Mouse (Mus musculus) midbrain, postnatal 0 days (tissue): ENCODE measurements around the gene Gcnt2. TPM values are rescaled to one million over a fixed set of nuclear protein-coding genes. Genes with fewer than 3 reads are reported as not detected.

Experiments
- ATAC-seq: fragments of 200-750 bp; cut with Nextera tagmentation; 2 replicates; pipeline ENCODE4 v1.8.0; 2017; ENCODE audit warnings: moderate number of reproducible peaks, mild to moderate bottlenecking, moderate TSS enrichment, moderate library complexity; ENCODE audit not compliant: low FRiP score
- DNase-seq: peaks from one replicate; pipeline ENCODE4 v3.0.0-alpha.2; 2015; ENCODE audit warnings: low spot score
- H3K27ac ChIP-seq: fragments of 300-500 bp; sonication (generic); 2 replicates; pipeline ENCODE4 v1.5.1; 2014; ENCODE audit warnings: low read depth, mild to moderate bottlenecking, low read length, mixed read lengths
- H3K27me3 ChIP-seq: fragments of 300-500 bp; sonication (generic); 2 replicates; pipeline ENCODE4 v1.6.1; 2014; ENCODE audit warnings: low read length, control low read depth, mixed read lengths; ENCODE audit not compliant: insufficient read depth
- H3K36me3 ChIP-seq: fragments of 300-500 bp; sonication (generic); 2 replicates; pipeline ENCODE4 v1.6.1; 2014; ENCODE audit warnings: low read length, control low read depth, mixed read lengths; ENCODE audit not compliant: insufficient read depth
- H3K4me1 ChIP-seq: fragments of 300-500 bp; sonication (generic); 2 replicates; pipeline ENCODE4 v1.6.1; 2014; ENCODE audit warnings: mild to moderate bottlenecking, control low read depth, antibody characterized with exemption, low read length, mixed read lengths; ENCODE audit not compliant: insufficient read depth
- H3K4me2 ChIP-seq: fragments of 300-500 bp; sonication (generic); 2 replicates; pipeline ENCODE4 v1.6.1; 2014; ENCODE audit warnings: low read depth, mild to moderate bottlenecking, low read length, mixed read lengths; ENCODE audit not compliant: poor library complexity, severe bottlenecking
- H3K4me3 ChIP-seq: fragments of 300-500 bp; sonication (generic); 2 replicates; pipeline ENCODE4 v1.5.1; 2014; ENCODE audit warnings: low read depth, mild to moderate bottlenecking, low read length, moderate library complexity
- H3K9ac ChIP-seq: fragments of 300-500 bp; sonication (generic); replicated peaks from 2 replicates; pipeline ENCODE4 v1.6.1; 2014; ENCODE audit warnings: mild to moderate bottlenecking, low read length, moderate library complexity, mixed read lengths; ENCODE audit not compliant: poor library complexity, severe bottlenecking
- H3K9me3 ChIP-seq: fragments of 300-500 bp; sonication (generic); 2 replicates; pipeline ENCODE4 v1.6.1; 2016; ENCODE audit warnings: low read length, control low read depth
- CTCF ChIP-seq: IDR thresholded peaks from 2 replicates; pipeline ENCODE4 v1.5.1; 2016; ENCODE audit warnings: antibody characterized with exemption, mild to moderate bottlenecking
- WGBS: fragments of 180-500 bp; shearing (Covaris S2); extraction: QIAGEN DNeasy Blood & Tissue Kit; methylation state at CpG from one replicate; pipeline ENCODE4 v1.1.7; 2014; 5-methylcytosine and 5-hydroxymethylcytosine counted together
- polyA plus RNA-seq: library from polyadenylated mRNA; unstranded; fragments of >200 nt; fragmentation: Nextera tagmentation; extraction: Ambion mirVana; gene quantifications from 2 replicates; pipeline ENCODE4 v1.2.1, GENCODE M21; 2015
- total RNA-seq: library from RNA; depleted of rRNA; stranded (reverse); fragments of >200 nt; gene quantifications from 2 replicates; pipeline ENCODE4 v1.2.3, GENCODE M21; 2014

The Gcnt2 gene
- total and polyA plus RNA-seq, 2 experiments from 2014 or later: 2.4 to 10.2 TPM

GRCm38 (mm10) chr13:40947538-40948205 is 88.1 kb downstream of the Gcnt2 start:
- no peak overlapping the region for H3K4me2 ChIP-seq
- H3K9ac ChIP-seq: no peak overlapping the region
- no peak overlapping the region for H3K4me3 ChIP-seq
- no peak for ATAC-seq
- H3K27ac ChIP-seq: no peak overlapping the region
- no peak for TF ChIP-seq CTCF
- no peak for DNase-seq
- no peaks in the 10 kb centered on the region for H3K9me3 ChIP-seq
- 80% methylated on average over 7 of the region's 7 CpGs for WGBS
- no peaks in the 10 kb centered on the region; the same call in 1 of the 2 replicates for H3K4me1 ChIP-seq
- no peaks in the 10 kb centered on the region for H3K27me3 ChIP-seq
- H3K36me3 ChIP-seq: no peaks in the 10 kb centered on the region

DNA sequence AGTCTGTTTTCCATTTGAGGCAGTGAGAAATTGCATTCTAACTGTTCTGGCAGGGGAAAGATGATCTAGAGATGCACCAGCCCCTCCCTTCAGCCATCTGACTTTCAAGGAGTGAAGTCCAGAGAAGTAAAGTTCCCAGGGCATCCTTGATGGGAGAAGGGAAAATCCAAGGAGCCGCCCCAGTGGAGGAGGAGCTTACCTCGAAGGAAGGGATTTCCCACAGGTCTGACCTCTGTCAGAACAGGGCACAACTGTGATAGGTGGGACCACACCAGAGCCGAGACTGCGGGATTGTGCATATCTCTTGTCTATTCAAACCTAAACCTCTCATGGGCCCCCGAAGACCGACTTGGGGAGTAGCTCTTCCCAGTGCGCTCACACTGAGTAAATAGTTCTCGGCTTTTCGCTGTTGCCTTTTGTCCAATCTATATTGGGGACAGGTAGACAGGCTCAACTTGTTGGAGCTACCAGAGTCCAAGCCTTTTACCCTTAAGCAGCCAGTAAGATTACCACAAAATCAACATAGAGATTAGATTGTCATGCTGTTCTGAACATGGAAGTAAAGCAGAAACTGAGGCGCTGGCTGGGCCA is 91.9 kb downstream of the Gcnt2 start:
- ATAC-seq (no peak), DNase-seq (no peak)
- no peak overlapping the region for H3K4me2 ChIP-seq
- H3K27me3 ChIP-seq: no peaks in the 10 kb centered on the region
- no peak for TF ChIP-seq CTCF
- WGBS: 83% methylated on average over 10 of the region's 10 CpGs
- H3K27ac ChIP-seq: no peak overlapping the region
- no peaks in the 10 kb centered on the region for H3K4me1 ChIP-seq
- no peak overlapping the region for H3K9ac ChIP-seq
- no peak overlapping the region for H3K4me3 ChIP-seq
- H3K36me3 ChIP-seq: no peaks in the 10 kb centered on the region
- no peaks in the 10 kb centered on the region for H3K9me3 ChIP-seq

DNA sequence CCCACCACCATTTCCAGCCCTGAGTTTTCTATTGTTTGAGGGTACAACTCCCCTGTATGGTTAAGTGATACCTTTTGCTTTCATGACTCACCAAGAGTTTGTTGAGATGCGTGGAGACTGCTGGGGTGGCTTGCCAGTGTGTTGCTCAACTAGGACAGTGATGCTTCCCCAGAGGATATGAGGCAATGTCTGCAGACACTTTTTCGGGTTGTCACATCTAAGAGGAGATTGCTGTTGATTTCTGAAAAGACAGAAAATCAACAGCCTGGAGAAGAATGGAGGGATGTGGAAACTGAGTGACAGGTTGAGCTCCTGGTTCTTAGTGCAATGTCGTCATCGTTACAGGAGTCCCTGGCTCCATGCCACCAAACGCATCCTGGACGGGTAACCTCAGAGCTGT is 93.7 kb downstream of the Gcnt2 start:
- 71% methylated on average over 6 of the region's 6 CpGs for WGBS
- no peak overlapping the region for H3K27ac ChIP-seq
- no peak overlapping the region for H3K9ac ChIP-seq
- H3K4me3 ChIP-seq: no peak overlapping the region
- DNase-seq: no peak
- no peak for TF ChIP-seq CTCF
- H3K36me3 ChIP-seq: no peaks in the 10 kb centered on the region
- ATAC-seq: no peak
- H3K4me2 ChIP-seq: no peak overlapping the region
- no peaks in the 10 kb centered on the region for H3K27me3 ChIP-seq
- H3K4me1 ChIP-seq: no peaks in the 10 kb centered on the region
- H3K9me3 ChIP-seq: no peaks in the 10 kb centered on the region

DNA sequence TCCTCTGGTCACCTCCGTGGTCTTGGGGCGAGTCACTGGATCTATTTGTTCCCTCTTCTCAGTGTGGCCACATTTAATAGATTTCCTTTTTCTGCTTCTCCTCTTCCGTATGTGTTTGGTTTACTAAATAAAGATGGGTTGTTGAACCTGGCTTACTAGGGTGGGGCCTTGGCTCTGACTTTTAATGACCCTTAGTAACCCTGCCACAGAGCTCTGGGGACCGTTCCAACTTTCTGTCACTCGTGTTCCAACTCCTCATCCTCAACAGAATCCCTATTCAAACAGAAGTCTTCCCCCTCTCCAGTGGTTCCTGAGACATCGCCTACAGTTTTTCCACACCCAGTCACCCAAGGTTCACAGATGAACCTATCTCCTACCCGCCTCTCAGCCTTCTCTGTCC is 96.2 kb downstream of the Gcnt2 start:
- Histone ChIP-seq H3K4me3 (no peak overlapping the region), H3K4me1 (no peaks in the 10 kb centered on the region), H3K9ac (no peak overlapping the region), H3K36me3 (no peaks in the 10 kb centered on the region), H3K27ac (no peak overlapping the region), H3K9me3 (no peaks in the 10 kb centered on the region), H3K4me2 (no peak overlapping the region), H3K27me3 (no peaks in the 10 kb centered on the region)
- no peak for TF ChIP-seq CTCF
- no peak for ATAC-seq
- DNase-seq: no peak
- WGBS: 89% methylated on average over 7 of the region's 7 CpGs

DNA sequence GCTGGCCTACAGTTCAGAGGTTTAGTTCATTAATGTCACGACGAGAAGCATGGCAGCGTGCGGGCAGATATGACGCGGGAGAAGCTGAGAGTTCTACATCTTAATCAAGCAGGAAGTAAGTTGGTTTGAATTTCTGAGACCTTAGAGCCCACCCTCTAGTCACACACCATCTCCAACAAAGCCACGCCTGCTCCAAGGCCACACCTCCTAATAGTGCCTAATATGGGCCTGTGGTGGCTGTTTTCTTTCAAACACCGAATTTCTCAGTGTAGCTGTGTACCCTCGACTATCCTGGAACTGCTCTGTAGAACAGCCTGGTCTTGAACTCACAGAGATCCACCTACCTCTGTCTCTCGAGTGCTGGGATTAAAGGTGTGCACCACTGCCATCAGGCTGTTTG is 108.1 kb downstream of the Gcnt2 start:
- no peak overlapping the region for H3K4me2 ChIP-seq
- H3K9me3 ChIP-seq: no peaks in the 10 kb centered on the region
- H3K36me3 ChIP-seq: no peaks in the 10 kb centered on the region
- no peaks in the 10 kb centered on the region for H3K27me3 ChIP-seq
- no peak overlapping the region for H3K9ac ChIP-seq
- no peak overlapping the region for H3K4me3 ChIP-seq
- ATAC-seq (no peak), DNase-seq (no peak)
- no peaks in the 10 kb centered on the region for H3K4me1 ChIP-seq
- 93% methylated on average over 10 of the region's 10 CpGs for WGBS
- no peak overlapping the region for H3K27ac ChIP-seq
- TF ChIP-seq CTCF: no peak

- Histone ChIP-seq H3K27me3 (no peaks in the 10 kb centered on the region), H3K4me2 (no peak overlapping the region), H3K4me3 (no peak overlapping the region), H3K36me3 (no peaks in the 10 kb centered on the region), H3K27ac (no peak overlapping the region), H3K9me3 (no peaks in the 10 kb centered on the region), H3K9ac (no peak overlapping the region), H3K4me1 (no peaks in the 10 kb centered on the region)
- 79% methylated on average over 5 of the region's 5 CpGs for whole genome bisulfite sequencing
- TF ChIP-seq CTCF: no peak
- no peak for ATAC-seq
- no peak for DNase-seq
Measured at GRCm38 (mm10) chr13:40968564-40968963, 109.0 kb downstream of the Gcnt2 start.
